Mouse (Mus musculus) embryonic facial prominence, embryonic 10.5 days (tissue): ENCODE data around the gene Abl1. TPM values are rescaled to one million over a fixed set of nuclear protein-coding genes. Genes with fewer than 3 reads are reported as not detected.
A peak's percentile ranks its signal among the peaks of the same experiment; 100 is the strongest.

Source experiments
- DNase-seq: peaks from one replicate; pipeline ENCODE4 v3.0.0-alpha.2; 2017; ENCODE audit warnings: low spot score
- H3K27ac ChIP-seq: fragments of 300-500 bp; sonication (generic); replicated peaks from 2 replicates; pipeline ENCODE4 v1.5.1; 2016; ENCODE audit warnings: mild to moderate bottlenecking
- H3K27me3 ChIP-seq: fragments of 300-500 bp; sonication (generic); replicated peaks from 2 replicates; pipeline ENCODE4 v1.6.1; 2016; ENCODE audit warnings: low read depth, mild to moderate bottlenecking; ENCODE audit not compliant: poor library complexity, severe bottlenecking
- H3K36me3 ChIP-seq: fragments of 300-500 bp; sonication (generic); replicated peaks from 2 replicates; pipeline ENCODE4 v1.6.1; 2016; ENCODE audit warnings: mild to moderate bottlenecking, moderate library complexity
- H3K4me1 ChIP-seq: fragments of 300-500 bp; sonication (generic); 2 replicates; pipeline ENCODE4 v1.6.1; 2016
- H3K4me3 ChIP-seq: fragments of 300-500 bp; sonication (generic); 2 replicates; pipeline ENCODE4 v1.5.1; 2016; ENCODE audit warnings: mild to moderate bottlenecking, moderate library complexity
- H3K9me3 ChIP-seq: fragments of 300-500 bp; sonication (generic); 2 replicates; pipeline ENCODE4 v1.6.1; 2016; ENCODE audit warnings: mild to moderate bottlenecking
- WGBS: fragments of 180-500 bp; shearing (Covaris S2); methylation state at CpG from one replicate; pipeline ENCODE4 v1.1.7; 2016; 5-methylcytosine and 5-hydroxymethylcytosine counted together
- polyA plus RNA-seq: library from polyadenylated mRNA; unstranded; fragments of >200 nt; fragmentation: Nextera tagmentation; extraction: Ambion mirVana; gene quantifications from 2 replicates; pipeline ENCODE4 v1.2.1, GENCODE M21; 2016

Gene Abl1
- polyA plus RNA-seq, 1 experiment from 2014 or later, result 64.8 TPM

DNA sequence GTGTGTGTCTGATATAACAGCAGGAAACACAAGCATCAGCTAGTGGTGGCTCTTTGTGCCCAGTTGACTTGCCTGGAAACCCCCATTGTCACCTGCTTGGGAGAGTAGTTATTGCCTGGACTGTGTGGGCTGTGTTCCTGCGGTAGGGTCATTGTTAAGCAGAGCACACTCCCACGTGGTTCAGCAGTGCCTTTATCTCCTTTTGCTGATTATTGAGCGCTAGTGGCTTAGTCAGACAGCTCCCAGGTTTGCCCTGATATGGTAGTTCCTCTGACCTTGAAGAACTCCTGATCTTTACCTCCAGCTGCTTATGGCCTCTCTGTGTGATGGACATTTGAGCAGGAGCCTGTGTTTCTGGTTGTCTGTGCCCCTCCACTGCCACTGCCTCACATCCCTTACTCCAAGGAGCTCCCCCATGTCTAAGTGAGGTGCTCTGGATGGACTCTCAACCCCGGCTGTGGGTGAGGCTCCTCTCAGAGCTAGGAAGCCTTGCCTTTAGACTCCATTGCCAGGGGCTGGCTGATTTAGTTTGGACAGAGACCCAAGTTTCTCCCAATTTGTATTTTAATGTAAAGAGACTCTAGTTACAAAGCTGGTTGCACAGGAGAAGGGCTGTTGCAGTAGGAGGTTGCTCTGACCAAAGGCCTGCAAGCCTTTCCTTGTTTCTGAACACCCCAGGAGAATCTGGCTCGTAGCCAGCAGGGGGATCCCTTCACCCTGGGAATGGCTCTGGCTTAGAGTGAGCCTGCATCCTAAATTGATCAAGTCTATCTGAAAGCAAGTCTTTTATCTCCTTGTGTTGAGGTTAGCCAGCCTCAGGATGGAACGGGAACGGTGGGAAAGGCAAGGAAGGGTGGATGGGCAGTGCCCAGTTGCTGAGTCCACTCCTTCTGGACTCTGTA lies 12.6 kb downstream of the Abl1 start:
- Histone ChIP-seq H3K27me3 (no peaks in the 10 kb centered on the region), H3K27ac (no peak overlapping the region), H3K4me1 (no peaks in the 10 kb centered on the region), H3K36me3 (peaks cover 64% of the 10 kb centered on the region), H3K9me3 (no peaks in the 10 kb centered on the region), H3K4me3 (no peak overlapping the region)
- DNase-seq, result peak; percentile 59
- WGBS, result 60% methylated on average over 7 of the region's 7 CpGs

DNA sequence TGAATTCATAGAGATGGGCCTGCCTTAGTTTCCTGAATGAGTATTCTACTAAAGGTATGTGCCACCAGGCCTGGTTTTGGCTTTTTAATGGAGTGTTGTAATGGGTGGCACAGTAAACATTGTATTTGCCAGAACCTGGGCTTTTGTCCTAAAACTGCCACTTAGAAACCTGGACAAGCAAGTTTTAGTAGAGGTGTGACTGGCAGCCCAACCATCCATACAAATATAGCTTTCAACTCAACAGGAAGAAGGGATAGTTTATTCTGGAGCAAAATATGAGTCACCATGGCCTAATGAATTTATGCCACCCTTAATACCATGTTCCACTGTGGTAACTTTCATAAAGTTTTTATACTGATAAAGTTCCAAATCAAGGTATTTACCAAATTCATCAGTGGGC lies 15.1 kb downstream of the Abl1 start:
- H3K36me3 ChIP-seq, result peaks cover 57% of the 10 kb centered on the region
- no peaks in the 10 kb centered on the region for H3K4me1 ChIP-seq
- H3K4me3 ChIP-seq, result no peak overlapping the region
- no peak for DNase-seq
- H3K27ac ChIP-seq, result no peak overlapping the region
- H3K27me3 ChIP-seq, result no peaks in the 10 kb centered on the region
- no peaks in the 10 kb centered on the region for H3K9me3 ChIP-seq

DNA sequence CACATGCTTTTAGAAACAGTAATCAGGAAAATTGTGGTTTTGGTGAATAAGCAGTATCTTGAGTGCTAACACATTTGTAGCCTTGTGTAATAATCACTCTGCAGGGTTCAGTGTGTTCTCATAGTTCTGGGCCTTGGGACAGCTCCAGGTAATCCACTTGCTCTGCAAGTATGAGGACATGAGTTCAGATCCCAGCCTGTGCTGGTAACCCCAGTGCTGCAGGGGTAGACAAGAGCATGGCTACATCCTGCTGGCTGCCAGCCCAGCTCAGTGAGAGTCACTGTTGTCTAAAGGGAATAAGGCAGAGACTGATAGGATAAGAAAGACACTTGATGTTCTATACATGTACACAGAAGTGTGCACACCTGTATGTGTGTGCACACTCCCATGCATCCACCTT lies 17.7 kb downstream of the Abl1 start:
- no peaks in the 10 kb centered on the region for H3K9me3 ChIP-seq

DNA sequence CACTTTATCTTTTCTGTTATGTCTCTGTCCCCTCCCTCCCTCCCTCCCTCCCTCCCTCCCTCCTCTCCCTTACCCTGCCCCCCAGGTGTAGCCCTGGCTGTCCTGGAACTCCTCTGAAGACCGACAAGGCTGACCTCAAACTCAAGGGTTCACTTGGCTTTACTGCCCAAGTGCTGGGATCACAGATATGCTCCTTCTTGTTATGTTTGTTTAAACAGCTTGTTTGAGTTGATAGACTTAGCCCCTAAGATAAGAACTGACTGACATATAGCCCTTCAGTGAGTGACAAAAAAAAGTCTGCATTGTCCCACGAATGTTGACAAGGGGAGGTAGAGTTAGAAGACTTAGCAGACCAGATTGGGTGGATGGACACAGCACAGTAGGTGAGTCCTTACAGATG lies 18.4 kb downstream of the Abl1 start:
- H3K27me3 ChIP-seq, result no peaks in the 10 kb centered on the region
- no peak overlapping the region for H3K27ac ChIP-seq
- H3K4me1 ChIP-seq, result no peaks in the 10 kb centered on the region
- H3K9me3 ChIP-seq, result no peaks in the 10 kb centered on the region
- DNase-seq, result no peak
- peaks cover 41% of the 10 kb centered on the region for H3K36me3 ChIP-seq
- H3K4me3 ChIP-seq, result no peak overlapping the region
- 62% methylated on average over 2 of the region's 2 CpGs for WGBS

More for the DNA sequence above, 17.7 kb downstream of the Abl1 start:
- peaks cover 38% of the 10 kb centered on the region for H3K36me3 ChIP-seq
- H3K4me3 ChIP-seq, result no peak overlapping the region
- DNase-seq, result no peak
- no peaks in the 10 kb centered on the region for H3K27me3 ChIP-seq
- H3K27ac ChIP-seq, result no peak overlapping the region
- no peaks in the 10 kb centered on the region for H3K4me1 ChIP-seq

DNA sequence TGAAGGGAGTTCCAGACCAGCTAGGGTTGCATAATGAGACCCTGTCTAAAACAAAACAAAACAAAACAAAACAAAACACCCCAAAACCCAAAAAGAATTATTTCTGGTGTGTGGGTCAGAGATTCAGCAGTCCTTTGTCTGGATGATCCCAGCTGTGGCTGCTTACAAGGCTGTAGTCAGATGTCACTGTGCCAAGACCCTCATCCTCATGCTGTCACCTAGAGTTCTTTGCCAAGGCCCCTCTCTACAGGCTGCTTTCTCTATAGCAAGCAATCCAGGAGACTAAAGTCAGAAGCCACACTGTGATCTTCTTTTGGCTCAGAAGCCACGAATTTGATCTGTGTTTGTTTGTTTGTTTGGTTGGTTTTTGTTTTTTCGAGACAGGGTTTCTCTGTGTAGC lies 24.5 kb downstream of the Abl1 start:
- Histone ChIP-seq H3K4me3 (no peak overlapping the region), H3K36me3 (peaks cover 35% of the 10 kb centered on the region), H3K27ac (no peak overlapping the region), H3K9me3 (no peaks in the 10 kb centered on the region), H3K27me3 (no peaks in the 10 kb centered on the region), H3K4me1 (no peaks in the 10 kb centered on the region)
- 92% methylated on average over 2 of the region's 2 CpGs for WGBS
- DNase-seq, result no peak

DNA sequence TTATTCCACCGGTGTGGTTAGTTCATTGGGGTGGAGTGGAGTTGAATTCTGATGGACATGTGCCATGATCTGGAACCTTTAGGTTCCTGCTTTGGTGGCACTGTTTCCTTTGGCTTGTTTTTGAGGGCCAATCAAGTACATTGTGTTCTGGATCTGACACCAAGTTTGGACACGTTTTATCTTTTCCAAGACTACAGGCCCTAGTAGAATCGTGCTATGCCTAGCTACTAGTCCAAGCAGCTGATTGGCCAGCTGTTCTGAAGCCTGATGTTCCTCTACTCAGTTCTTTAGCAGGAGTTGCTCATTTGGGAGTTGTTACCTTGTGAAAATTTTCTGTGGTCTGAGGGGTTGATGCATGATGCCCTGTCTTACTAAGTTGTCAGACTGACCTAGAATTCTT lies 25.6 kb downstream of the Abl1 start:
- peaks cover 32% of the 10 kb centered on the region for H3K36me3 ChIP-seq
- WGBS, result 87% methylated on average over 3 of the region's 3 CpGs
- no peak for DNase-seq
- no peak overlapping the region for H3K4me3 ChIP-seq
- H3K9me3 ChIP-seq, result no peaks in the 10 kb centered on the region
- H3K27ac ChIP-seq, result no peak overlapping the region
- no peaks in the 10 kb centered on the region for H3K27me3 ChIP-seq
- H3K4me1 ChIP-seq, result no peaks in the 10 kb centered on the region

DNA sequence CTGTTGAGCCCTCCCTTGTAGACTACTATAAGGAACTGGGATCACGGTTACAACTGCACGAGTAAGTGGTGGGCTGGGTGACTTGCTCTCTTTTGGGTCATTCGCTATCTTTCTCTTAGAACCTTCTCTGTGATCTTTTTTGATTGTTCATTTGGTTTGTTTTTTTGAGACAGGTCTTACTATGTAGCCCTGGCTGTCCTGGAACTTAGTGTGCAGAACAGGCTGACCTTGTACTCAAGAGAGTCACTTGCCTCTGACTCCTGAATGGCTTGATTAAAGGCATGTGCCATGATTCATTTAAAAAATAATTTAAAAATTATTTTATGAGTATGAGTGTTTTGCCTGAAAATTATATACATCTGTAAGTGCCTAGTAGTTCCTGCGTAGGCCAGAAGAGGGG lies 26.6 kb downstream of the Abl1 start:
- Histone ChIP-seq H3K4me1 (no peaks in the 10 kb centered on the region), H3K36me3 (peaks cover 32% of the 10 kb centered on the region), H3K27ac (no peak overlapping the region), H3K4me3 (no peak overlapping the region), H3K9me3 (no peaks in the 10 kb centered on the region), H3K27me3 (no peaks in the 10 kb centered on the region)
- no peak for DNase-seq
- 95% methylated on average over 4 of the region's 4 CpGs for WGBS

DNA sequence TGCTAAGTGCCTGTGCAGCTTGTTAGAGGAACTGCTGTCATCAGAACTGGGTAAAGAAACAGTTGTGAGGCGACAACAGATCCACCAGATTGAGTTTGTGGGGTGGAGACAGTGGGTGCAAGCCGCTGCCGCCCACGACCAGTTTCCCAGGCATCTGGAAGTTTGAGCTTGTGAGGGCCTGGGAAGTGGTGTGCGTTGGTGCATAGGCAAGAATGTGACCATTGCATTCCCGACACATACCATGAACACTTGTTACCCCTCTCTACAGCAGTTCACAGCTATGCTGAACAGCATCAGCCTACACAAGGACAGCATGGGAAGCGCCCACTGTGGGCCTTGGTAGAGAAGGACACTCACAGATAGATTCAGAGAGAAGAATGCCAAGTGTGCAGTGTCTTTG lies 27.8 kb downstream of the Abl1 start:
- DNase-seq, result no peak
- Histone ChIP-seq H3K4me1 (no peaks in the 10 kb centered on the region), H3K36me3 (peaks cover 30% of the 10 kb centered on the region), H3K9me3 (no peaks in the 10 kb centered on the region), H3K27ac (no peak overlapping the region), H3K4me3 (no peak overlapping the region), H3K27me3 (no peaks in the 10 kb centered on the region)
- 88% methylated on average over 7 of the region's 7 CpGs for WGBS

DNA sequence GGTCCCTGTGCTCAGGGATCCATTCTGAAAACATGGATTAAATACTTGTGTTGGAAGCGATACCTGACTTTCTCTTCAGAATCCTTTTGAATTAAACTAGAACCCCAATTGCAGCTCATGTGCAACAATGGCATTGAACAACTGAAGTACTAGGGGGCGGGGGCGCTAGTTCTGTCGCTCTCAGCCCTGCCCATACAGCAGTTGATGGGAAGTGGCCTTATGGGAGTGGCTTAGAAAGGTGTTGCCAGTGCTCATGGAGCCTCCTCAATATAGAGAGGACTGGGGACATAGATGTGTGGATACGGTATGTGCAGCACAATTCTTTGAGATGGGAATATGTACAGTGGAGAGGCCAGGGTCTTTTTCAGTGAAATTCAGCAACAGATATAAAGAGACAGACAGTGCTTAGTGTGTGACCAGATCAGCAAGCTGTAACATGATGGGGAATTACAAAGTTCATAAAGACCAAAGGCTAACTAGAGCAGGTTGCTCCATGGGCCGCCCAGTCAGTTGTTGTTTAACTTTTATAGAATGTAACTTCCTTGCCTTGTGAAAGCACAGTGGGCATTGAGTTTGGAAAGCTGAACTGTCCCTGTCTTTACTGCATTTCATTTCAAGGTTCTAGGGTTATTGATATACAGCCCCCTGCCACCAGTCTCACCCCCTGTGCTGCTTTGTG lies 31.2 kb downstream of the Abl1 start:
- H3K9me3 ChIP-seq, result no peaks in the 10 kb centered on the region
- peaks cover 8% of the 10 kb centered on the region for H3K36me3 ChIP-seq
- H3K4me1 ChIP-seq, result no peaks in the 10 kb centered on the region
- H3K4me3 ChIP-seq, result no peak overlapping the region
- no peaks in the 10 kb centered on the region for H3K27me3 ChIP-seq
- no peak overlapping the region for H3K27ac ChIP-seq
- 85% methylated on average over 6 of the region's 6 CpGs for WGBS
- no peak for DNase-seq

DNA sequence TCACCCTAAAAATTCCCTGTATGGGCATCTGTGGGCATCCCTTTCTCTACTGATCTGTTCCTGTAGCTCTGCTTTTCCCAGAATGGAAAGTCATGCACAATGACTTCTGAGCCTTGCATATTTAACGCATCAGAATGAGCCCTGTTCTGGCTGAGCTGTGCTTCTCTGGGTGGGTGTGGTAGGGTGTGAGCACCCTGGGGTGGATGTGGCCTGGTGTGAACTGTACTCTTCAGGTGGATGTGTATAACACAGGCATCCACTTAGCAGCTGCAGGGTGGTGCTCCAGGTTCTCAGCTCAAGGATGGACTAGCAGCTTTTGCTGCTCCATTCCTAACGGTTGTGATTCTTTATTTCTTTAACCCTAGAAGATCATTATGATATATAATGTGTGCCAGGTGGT lies 31.8 kb downstream of the Abl1 start:
- H3K36me3 ChIP-seq, result peaks cover 8% of the 10 kb centered on the region
- H3K4me1 ChIP-seq, result no peaks in the 10 kb centered on the region
- WGBS, result 89% methylated on average over 2 of the region's 2 CpGs
- H3K27ac ChIP-seq, result no peak overlapping the region
- no peak for DNase-seq
- no peaks in the 10 kb centered on the region for H3K9me3 ChIP-seq
- H3K4me3 ChIP-seq, result no peak overlapping the region
- H3K27me3 ChIP-seq, result no peaks in the 10 kb centered on the region

DNA sequence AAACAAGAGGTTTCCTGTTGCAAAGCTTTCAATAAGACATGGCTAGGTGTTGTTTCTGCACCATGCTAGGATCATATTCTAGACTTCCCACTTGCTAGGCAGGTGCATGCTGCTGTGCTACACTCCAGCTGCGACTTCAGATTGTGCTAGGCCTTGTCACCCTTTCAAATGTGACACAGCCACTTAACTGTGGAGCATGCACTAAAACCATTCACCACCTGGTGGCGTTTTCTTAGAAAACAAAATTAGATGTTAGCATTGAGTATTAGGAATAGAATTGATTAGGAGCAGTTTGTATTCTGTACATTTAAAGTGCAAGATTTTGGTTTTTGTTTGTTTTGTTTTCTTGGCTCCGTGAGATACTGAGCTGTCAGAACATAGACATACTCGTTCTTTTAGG lies 32.6 kb downstream of the Abl1 start:
- no peak for DNase-seq

DNA sequence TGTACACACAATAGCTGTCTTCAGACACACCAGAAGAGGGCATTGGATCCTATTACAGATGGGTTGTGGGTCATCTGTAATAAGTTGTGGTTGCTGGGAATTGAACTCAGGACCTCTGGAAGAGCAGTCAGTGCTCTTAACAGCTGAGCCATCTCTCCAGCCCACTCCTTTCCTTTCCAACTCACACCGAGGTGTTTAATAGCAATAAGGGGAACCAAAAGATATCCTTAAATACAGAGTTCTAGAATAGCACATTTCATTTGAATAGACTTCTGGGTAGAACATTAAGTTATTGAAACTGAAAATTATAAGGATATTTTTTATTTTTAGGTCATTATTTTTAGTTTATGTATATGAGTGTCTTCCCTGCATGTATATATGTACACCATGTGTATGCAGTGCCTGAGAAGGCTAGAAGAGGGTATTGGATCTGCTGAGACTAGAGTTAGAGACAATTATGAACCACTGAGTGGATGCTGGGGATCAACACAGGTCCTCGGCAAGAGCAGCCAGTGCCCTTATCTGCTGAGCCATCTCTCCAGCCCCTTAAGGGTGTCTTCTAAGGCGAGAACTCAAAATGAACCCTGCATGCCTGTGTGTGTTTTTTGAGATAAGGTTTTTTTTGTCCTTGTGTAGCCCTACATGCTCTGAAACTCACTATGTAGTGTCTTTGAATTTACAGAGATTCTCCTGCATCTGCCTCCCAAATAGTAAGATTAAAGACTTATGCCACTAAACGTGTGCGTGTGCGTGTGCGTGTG lies 36.7 kb downstream of the Abl1 start:
- Histone ChIP-seq H3K4me3 (no peak overlapping the region), H3K27ac (no peak overlapping the region), H3K36me3 (0 out of 2 replicates have a peak, but pooled peaks cover 2% of the 10 kb centered on the region), H3K9me3 (no peaks in the 10 kb centered on the region), H3K4me1 (peaks cover 20% of the 10 kb centered on the region), H3K27me3 (no peaks in the 10 kb centered on the region)
- 95% methylated on average over 7 of the region's 7 CpGs for WGBS
- no peak for DNase-seq

More for the DNA sequence above, 32.6 kb downstream of the Abl1 start:
- H3K4me3 ChIP-seq, result no peak overlapping the region
- H3K9me3 ChIP-seq, result no peaks in the 10 kb centered on the region
- no peak overlapping the region for H3K27ac ChIP-seq
- 66% methylated on average over 4 of the region's 4 CpGs for whole genome bisulfite sequencing
- no peaks in the 10 kb centered on the region for H3K4me1 ChIP-seq
- no peaks in the 10 kb centered on the region for H3K27me3 ChIP-seq
- H3K36me3 ChIP-seq, result peaks cover 8% of the 10 kb centered on the region
